Mouse (Mus musculus) granulocyte monocyte progenitor cell, adult 5-6 weeks (primary cell): Measurements from ENCODE around the gene Olfr1416. TPM values are rescaled to one million over a fixed set of nuclear protein-coding genes. Genes with fewer than 3 reads are reported as not detected.
"Not testable (repeated sequence)": the region's sequence is repeated elsewhere in the genome, so short reads cannot be mapped to it uniquely, and the experiment has no call there.

Experiments
- ATAC-seq: replicated peaks from 2 replicates; pipeline ENCODE4 v1.8.0; 2016; ENCODE audit warnings: mild to moderate bottlenecking, moderate TSS enrichment, inconsistent platforms; ENCODE audit not compliant: poor library complexity, severe bottlenecking
- total RNA-seq, 2 experiments: library from RNA; stranded (forward) in 1 of 2; stranded (reverse) in 1 of 2; fragments of 200-712, 200-1000 nt in 1 of 2; fragments of >200 nt in 1 of 2; fragmentation: Nextera tagmentation in 1 of 2; gene quantifications; 2 replicates each; pipeline ENCODE4 v1.2.3; 2014 to 2017

Gene Olfr1416
- total RNA-seq (2014; fragmentation: Nextera tagmentation) (not detected in 2 replicates), total RNA-seq (2017) (not detected in 2 replicates)

- no peak for ATAC-seq
Observed at GRCm38 (mm10) chr1:92485013-92485412, at the start of gene Olfr1416. Olfr1416 (minus strand) TSS chr1:92485113.

- no peak for ATAC-seq
Observed at GRCm38 (mm10) chr1:92523764-92524163, 38.9 kb upstream of the Olfr1416 start.

GRCm38 (mm10) chr1:92521376-92521775 lies 36.5 kb upstream of the Olfr1416 start:
- ATAC-seq: peak; percentile 40; the same call in 1 of the 2 replicates

- no peak for ATAC-seq
Observed at GRCm38 (mm10) chr1:92519046-92519445, 34.1 kb upstream of the Olfr1416 start.

- ATAC-seq: no peak
Observed at GRCm38 (mm10) chr1:92518561-92518960, 33.6 kb upstream of the Olfr1416 start, which contains the start of gene Olfr1414. Olfr1414 (minus strand) TSS chr1:92518661.

- no peak for ATAC-seq
Observed at GRCm38 (mm10) chr1:92515390-92515789, 30.5 kb upstream of the Olfr1416 start.

- not testable (repeated sequence) for ATAC-seq
Observed at GRCm38 (mm10) chr1:92511646-92512045, 26.7 kb upstream of the Olfr1416 start.

- no peak for ATAC-seq
Observed at GRCm38 (mm10) chr1:92496001-92496400, 11.1 kb upstream of the Olfr1416 start, which contains the start of gene Olfr1415. Olfr1415 (minus strand) TSS chr1:92496101.

- peak; percentile 52 for ATAC-seq
Observed at GRCm38 (mm10) chr1:92474066-92474578, 10.8 kb downstream of the Olfr1416 start.

- peak; percentile 94 for ATAC-seq
Observed at GRCm38 (mm10) chr1:92473165-92474041, 11.5 kb downstream of the Olfr1416 start, which contains the start of gene Ndufa10. Ndufa10 (minus strand) TSS chr1:92473860.

GRCm38 (mm10) chr1:92468891-92469290 lies 16.0 kb downstream of the Olfr1416 start:
- ATAC-seq: no peak

GRCm38 (mm10) chr1:92458416-92458815 lies 26.5 kb downstream of the Olfr1416 start:
- no peak for ATAC-seq

GRCm38 (mm10) chr1:92457758-92458157 lies 27.2 kb downstream of the Olfr1416 start:
- no peak for ATAC-seq

GRCm38 (mm10) chr1:92453751-92454445 lies 31.0 kb downstream of the Olfr1416 start:
- ATAC-seq: peak; percentile 40; the same call in 1 of the 2 replicates

GRCm38 (mm10) chr1:92448293-92448692 lies 36.6 kb downstream of the Olfr1416 start:
- no peak for ATAC-seq

- ATAC-seq: no peak
Observed at GRCm38 (mm10) chr1:92441453-92442063, 43.4 kb downstream of the Olfr1416 start.

GRCm38 (mm10) chr1:92440066-92440750 lies 44.7 kb downstream of the Olfr1416 start:
- no peak for ATAC-seq

- ATAC-seq: peak; percentile 53
Observed at GRCm38 (mm10) chr1:92437678-92438271, 47.1 kb downstream of the Olfr1416 start.

GRCm38 (mm10) chr1:92436831-92437321 lies 48.0 kb downstream of the Olfr1416 start:
- no peak for ATAC-seq
